Mouse (Mus musculus): ENCODE measurements around the gene Nfxl1. TPM values are rescaled to one million over a fixed set of nuclear protein-coding genes. Genes with fewer than 3 reads are reported as not detected.

The Nfxl1 gene
- total and polyA plus RNA-seq, 3 experiments, result 9.0 to 33.8 (median 23.3) TPM

DNA sequence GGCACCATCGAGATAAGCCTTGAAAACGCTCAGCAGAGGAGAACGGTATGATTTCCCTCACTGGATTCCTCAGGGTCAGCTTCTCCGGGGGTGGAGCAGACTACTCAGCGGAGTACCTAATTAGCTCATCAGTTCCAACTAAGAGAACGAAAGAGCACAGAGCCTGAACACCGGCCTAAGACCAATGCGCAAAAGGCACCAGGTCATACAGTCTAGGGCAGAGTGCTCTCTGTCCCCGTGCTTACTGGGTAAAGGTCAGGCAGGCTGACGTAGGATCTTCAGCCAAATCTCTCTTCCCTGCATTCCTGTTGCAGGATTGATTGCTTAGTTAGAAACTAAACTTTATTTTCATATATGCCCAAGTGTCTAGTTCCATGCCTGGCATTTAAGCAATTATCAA is 61.2 kb downstream of the Nfxl1 start:
- H3K9me3 ChIP-seq (replicated peaks), result no peaks in the 10 kb centered on the region
- no peaks in the 10 kb centered on the region; the same call in 1 of the 2 replicates for H3K4me1 ChIP-seq (ENCODE audit: insufficient read depth, low read depth, low read length)
- ATAC-seq (ENCODE audit: extremely low read depth, insufficient number of reproducible peaks, low FRiP score, poor library complexity, severe bottlenecking) (no peak), DNase-seq (ENCODE audit: low spot score) (no peak)
- no peaks in the 10 kb centered on the region for H3K36me3 ChIP-seq (replicated peaks)
- peaks cover 14% of the 10 kb centered on the region for H3K27me3 ChIP-seq (ENCODE audit: insufficient read depth, low read length)
- TF ChIP-seq GATA2 (IDR thresholded peaks at IDR 0.05; ENCODE audit: borderline replicate concordance, low read depth, low read length), result no peak
- TF ChIP-seq GATA1 (IDR thresholded peaks at IDR 0.05; ENCODE audit: borderline replicate concordance, low read length), result no peak
- no peak for TF ChIP-seq POLR2AphosphoS5 (IDR thresholded peaks at IDR 0.05; ENCODE audit: insufficient replicate concordance, low read depth, low read length)
- no peak for TF ChIP-seq CTCF (IDR thresholded peaks at IDR 0.05; ENCODE audit: low read depth, low read length)
- no peak for TF ChIP-seq TAL1 (conservative IDR thresholded peaks at IDR 0.05; ENCODE audit: low read depth, low read length)
- no peak overlapping the region for H3K4me3 ChIP-seq (ENCODE audit: low read depth, low read length)

DNA sequence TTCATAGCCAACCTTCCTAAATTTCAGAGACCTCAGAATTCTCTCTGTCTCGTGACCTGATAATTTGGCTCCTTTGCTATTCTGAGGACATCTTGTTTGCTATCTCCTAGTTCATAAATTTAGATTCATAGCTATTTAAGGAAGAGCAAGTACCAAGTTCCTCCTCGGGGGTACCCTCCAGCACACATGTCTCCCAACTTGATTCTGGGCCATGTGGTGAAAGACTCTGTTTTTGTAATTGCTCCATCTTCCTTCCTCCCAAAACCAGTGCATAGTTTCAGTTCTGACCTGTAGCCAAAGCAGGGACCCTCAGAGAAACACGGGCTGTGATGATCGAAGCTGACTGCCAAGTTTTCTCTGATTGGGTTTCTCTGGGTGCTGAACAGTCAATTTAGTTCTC is 62.7 kb downstream of the Nfxl1 start:
- no peaks in the 10 kb centered on the region; the same call in 1 of the 2 replicates for H3K4me1 ChIP-seq (ENCODE audit: insufficient read depth, low read depth, low read length)
- no peak overlapping the region for H3K4me3 ChIP-seq (ENCODE audit: low read depth, low read length)
- H3K27me3 ChIP-seq (ENCODE audit: insufficient read depth, low read length), result peaks cover 11% of the 10 kb centered on the region
- no peaks in the 10 kb centered on the region for H3K36me3 ChIP-seq (replicated peaks)
- DNase-seq (ENCODE audit: low spot score) (no peak), ATAC-seq (ENCODE audit: extremely low read depth, insufficient number of reproducible peaks, low FRiP score, poor library complexity, severe bottlenecking) (no peak)
- TF ChIP-seq GATA2 (IDR thresholded peaks at IDR 0.05; ENCODE audit: borderline replicate concordance, low read depth, low read length) (no peak), TAL1 (conservative IDR thresholded peaks at IDR 0.05; ENCODE audit: low read depth, low read length) (no peak), CTCF (IDR thresholded peaks at IDR 0.05; ENCODE audit: low read depth, low read length) (no peak), POLR2AphosphoS5 (IDR thresholded peaks at IDR 0.05; ENCODE audit: insufficient replicate concordance, low read depth, low read length) (no peak), GATA1 (IDR thresholded peaks at IDR 0.05; ENCODE audit: borderline replicate concordance, low read length) (no peak)
- H3K9me3 ChIP-seq (replicated peaks), result no peaks in the 10 kb centered on the region

DNA sequence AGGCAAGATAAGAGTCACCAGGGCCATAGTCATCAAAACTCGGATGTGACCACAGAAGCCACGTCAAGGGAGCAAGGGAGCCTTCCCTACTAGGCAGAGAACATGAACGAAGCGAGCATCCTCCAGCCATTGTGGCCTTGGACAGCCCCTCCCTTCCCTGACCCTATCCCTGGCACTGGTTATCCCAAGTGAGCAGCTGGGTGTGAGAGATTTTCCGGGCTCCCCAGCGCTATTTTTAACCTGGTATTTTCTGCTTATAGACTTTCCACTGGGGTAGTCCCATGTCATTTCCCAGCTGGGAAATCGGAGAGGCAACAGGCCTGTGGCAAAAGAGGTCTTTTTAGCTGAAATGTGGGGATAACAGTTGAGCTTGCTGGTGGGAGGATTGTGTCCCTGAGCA is 65.6 kb downstream of the Nfxl1 start:
- H3K9me3 ChIP-seq (replicated peaks), result no peaks in the 10 kb centered on the region
- ATAC-seq (ENCODE audit: extremely low read depth, insufficient number of reproducible peaks, low FRiP score, poor library complexity, severe bottlenecking) (no peak), DNase-seq (ENCODE audit: low spot score) (no peak)
- no peaks in the 10 kb centered on the region; the same call in 1 of the 2 replicates for H3K4me1 ChIP-seq (ENCODE audit: insufficient read depth, low read depth, low read length)
- peaks cover 8% of the 10 kb centered on the region for H3K27me3 ChIP-seq (ENCODE audit: insufficient read depth, low read length)
- no peaks in the 10 kb centered on the region for H3K36me3 ChIP-seq (replicated peaks)
- TF ChIP-seq GATA1 (IDR thresholded peaks at IDR 0.05; ENCODE audit: borderline replicate concordance, low read length) (no peak), CTCF (IDR thresholded peaks at IDR 0.05; ENCODE audit: low read depth, low read length) (no peak), TAL1 (conservative IDR thresholded peaks at IDR 0.05; ENCODE audit: low read depth, low read length) (no peak), POLR2AphosphoS5 (IDR thresholded peaks at IDR 0.05; ENCODE audit: insufficient replicate concordance, low read depth, low read length) (no peak), GATA2 (IDR thresholded peaks at IDR 0.05; ENCODE audit: borderline replicate concordance, low read depth, low read length) (no peak)
- H3K4me3 ChIP-seq (ENCODE audit: low read depth, low read length), result no peak overlapping the region

DNA sequence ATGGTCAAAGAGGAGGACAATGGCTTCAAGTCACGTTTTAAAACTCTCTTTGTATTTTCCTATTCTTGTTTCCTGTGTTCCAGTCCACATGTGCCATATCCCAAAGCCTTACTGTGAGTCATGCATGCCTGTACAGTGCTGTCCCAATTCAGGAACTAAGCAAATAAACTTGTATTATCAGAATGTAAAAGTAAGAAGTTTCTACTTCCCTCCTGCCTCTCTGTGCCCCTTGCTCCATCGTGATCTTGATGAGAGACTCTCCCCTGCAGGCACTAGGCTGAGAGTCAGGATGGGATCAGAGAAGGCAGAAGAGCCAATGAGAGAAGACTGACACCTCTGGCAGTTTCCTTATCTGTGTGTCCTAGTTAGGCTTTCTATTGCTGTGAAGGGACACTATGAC is 68.3 kb downstream of the Nfxl1 start:
- Histone ChIP-seq H3K4me1 (ENCODE audit: insufficient read depth, low read depth, low read length) (no peaks in the 10 kb centered on the region; the same call in 1 of the 2 replicates), H3K36me3 (replicated peaks) (no peaks in the 10 kb centered on the region), H3K9me3 (replicated peaks) (no peaks in the 10 kb centered on the region), H3K4me3 (ENCODE audit: low read depth, low read length) (no peak overlapping the region), H3K27me3 (ENCODE audit: insufficient read depth, low read length) (peaks cover 8% of the 10 kb centered on the region)
- TF ChIP-seq CTCF (IDR thresholded peaks at IDR 0.05; ENCODE audit: low read depth, low read length) (no peak), POLR2AphosphoS5 (IDR thresholded peaks at IDR 0.05; ENCODE audit: insufficient replicate concordance, low read depth, low read length) (no peak), TAL1 (conservative IDR thresholded peaks at IDR 0.05; ENCODE audit: low read depth, low read length) (no peak), GATA1 (IDR thresholded peaks at IDR 0.05; ENCODE audit: borderline replicate concordance, low read length) (no peak)
- ATAC-seq (ENCODE audit: extremely low read depth, insufficient number of reproducible peaks, low FRiP score, poor library complexity, severe bottlenecking) (no peak), DNase-seq (ENCODE audit: low spot score) (no peak)

DNA sequence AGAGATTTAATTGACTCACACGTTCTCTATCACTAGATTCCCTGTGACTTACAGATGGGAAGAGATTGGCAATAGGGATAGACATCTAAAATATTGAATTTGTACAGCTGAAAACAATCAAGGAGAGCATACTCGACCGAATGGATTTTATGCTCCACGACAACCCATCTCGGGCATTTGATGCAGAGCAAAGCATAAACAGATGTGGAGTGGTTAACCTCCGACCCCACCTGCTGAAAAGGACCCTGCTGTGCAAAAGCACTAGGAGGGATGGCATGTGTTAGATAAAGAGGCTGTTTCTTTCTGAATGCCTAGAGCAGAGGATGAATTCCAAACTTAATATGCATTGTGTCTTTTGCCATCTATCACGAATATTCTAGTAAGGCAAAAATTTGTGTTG is 79.0 kb downstream of the Nfxl1 start:
- ATAC-seq (ENCODE audit: extremely low read depth, insufficient number of reproducible peaks, low FRiP score, poor library complexity, severe bottlenecking), result no peak
- Histone ChIP-seq H3K36me3 (replicated peaks) (no peaks in the 10 kb centered on the region), H3K4me1 (ENCODE audit: insufficient read depth, low read depth, low read length) (no peaks in the 10 kb centered on the region; the same call in 1 of the 2 replicates), H3K4me3 (ENCODE audit: low read depth, low read length) (no peak overlapping the region), H3K9me3 (replicated peaks) (no peaks in the 10 kb centered on the region), H3K27me3 (ENCODE audit: insufficient read depth, low read length) (peaks cover 2% of the 10 kb centered on the region)
- no peak for DNase-seq (ENCODE audit: low spot score)
- TF ChIP-seq GATA2 (IDR thresholded peaks at IDR 0.05; ENCODE audit: borderline replicate concordance, low read depth, low read length), result no peak

DNA sequence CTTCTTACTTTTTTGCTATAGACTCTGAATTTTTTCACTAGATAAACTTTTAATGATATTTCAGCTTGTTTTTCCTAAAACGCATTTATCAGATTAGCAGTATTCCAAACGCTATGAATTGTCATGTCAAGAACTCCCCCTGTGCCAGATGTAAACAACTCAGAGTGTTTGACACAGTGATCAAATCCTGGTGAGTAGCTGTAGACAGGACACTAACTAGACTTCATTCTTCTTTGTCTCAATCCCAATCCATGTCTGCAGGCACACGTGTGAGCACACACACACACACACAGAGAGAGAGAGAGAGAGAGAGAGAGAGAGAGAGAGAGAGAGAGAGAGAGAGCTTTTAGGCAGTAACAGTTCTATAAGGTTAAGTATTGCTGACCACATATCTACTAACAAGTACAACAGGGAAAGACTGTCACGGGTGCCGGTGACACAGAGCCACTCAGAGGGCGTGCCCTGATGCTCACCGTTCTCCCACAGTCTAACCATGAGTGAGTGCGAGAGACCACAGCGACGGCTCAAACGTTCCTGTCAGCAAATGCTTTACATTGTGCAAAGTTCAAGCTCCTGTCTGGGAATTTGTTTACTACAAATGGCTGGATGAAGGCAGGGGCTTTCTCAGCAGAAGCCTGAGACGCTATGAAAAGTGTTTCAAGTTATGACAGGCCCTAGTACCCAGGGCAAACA is 87.0 kb downstream of the Nfxl1 start:
- H3K9me3 ChIP-seq (replicated peaks), result no peaks in the 10 kb centered on the region
- H3K36me3 ChIP-seq (replicated peaks), result no peaks in the 10 kb centered on the region
- DNase-seq (ENCODE audit: low spot score), result no peak
- no peak overlapping the region for H3K4me3 ChIP-seq (ENCODE audit: low read depth, low read length)
- ATAC-seq (ENCODE audit: extremely low read depth, insufficient number of reproducible peaks, low FRiP score, poor library complexity, severe bottlenecking), result no peak
- peaks cover 7% of the 10 kb centered on the region; the same call in 1 of the 2 replicates for H3K27me3 ChIP-seq (ENCODE audit: insufficient read depth, low read length)
- TF ChIP-seq POLR2AphosphoS5 (IDR thresholded peaks at IDR 0.05; ENCODE audit: insufficient replicate concordance, low read depth, low read length), result no peak
- no peak for TF ChIP-seq GATA1 (IDR thresholded peaks at IDR 0.05; ENCODE audit: borderline replicate concordance, low read length)
- no peak for TF ChIP-seq TAL1 (conservative IDR thresholded peaks at IDR 0.05; ENCODE audit: low read depth, low read length)
- TF ChIP-seq GATA2 (IDR thresholded peaks at IDR 0.05; ENCODE audit: borderline replicate concordance, low read depth, low read length), result no peak
- TF ChIP-seq CTCF (IDR thresholded peaks at IDR 0.05; ENCODE audit: low read depth, low read length), result no peak
- no peaks in the 10 kb centered on the region for H3K4me1 ChIP-seq (ENCODE audit: insufficient read depth, low read depth, low read length)

All from G1E (cell line).